In genomic region chr16:68614041-68614440, GRCm38 (mm10) we compare ENCODE assay signal across 8 mouse cellular contexts.
DNase-seq lines count a peak whose midpoint lies in the region; ATAC-seq and TF ChIP-seq lines count a peak whose summit lies in the region.
"Had no signal": no experiment of that assay in that cellular context is flagged by ENCODE, and none has a peak within 500 bp of the region (broad histone marks: within the 10 kb centered on the region; RNA-seq: fewer than 3 reads in every experiment).

No protein-coding gene starts in this region.

- H3K9ac ChIP-seq in hindbrain, embryonic 14.5 days = no peak overlapping the region
- H3K9ac ChIP-seq in midbrain, postnatal 0 days (replicated peaks; ENCODE audit: low read length, poor library complexity, severe bottlenecking) = no peak overlapping the region
- no peak overlapping the region for H3K9ac ChIP-seq in midbrain, embryonic 16.5 days (ENCODE audit: low read depth, low read length)
- H3K9ac ChIP-seq: lung, embryonic 15.5 days had no signal

- H3K9me3 ChIP-seq in hindbrain, embryonic 10.5 days = no peaks in the 10 kb centered on the region
- no peaks in the 10 kb centered on the region for H3K9me3 ChIP-seq in hindbrain, embryonic 14.5 days (ENCODE audit: control insufficient read depth, low read length)
- no peaks in the 10 kb centered on the region for H3K9me3 ChIP-seq in midbrain, postnatal 0 days (ENCODE audit: low read length)
- H3K9me3 ChIP-seq in midbrain, embryonic 16.5 days (replicated peaks; ENCODE audit: control insufficient read depth, low read length, poor library complexity, severe bottlenecking) = no peaks in the 10 kb centered on the region
- H3K9me3 ChIP-seq: lung, embryonic 15.5 days had no signal

- no peak overlapping the region for H3K4me3 ChIP-seq in hindbrain, embryonic 10.5 days
- no peak overlapping the region for H3K4me3 ChIP-seq in hindbrain, embryonic 14.5 days (replicated peaks; ENCODE audit: low read length)
- no peak overlapping the region for H3K4me3 ChIP-seq in midbrain, postnatal 0 days (ENCODE audit: low read depth, low read length)
- no peak overlapping the region for H3K4me3 ChIP-seq in midbrain, embryonic 16.5 days (ENCODE audit: low read depth, low read length)
- H3K4me3 ChIP-seq: lung, embryonic 15.5 days had no signal

- no peaks in the 10 kb centered on the region for H3K4me1 ChIP-seq in hindbrain, embryonic 10.5 days (replicated peaks)
- H3K4me1 ChIP-seq in hindbrain, embryonic 14.5 days (replicated peaks; ENCODE audit: control insufficient read depth, insufficient read depth, low read length) = no peaks in the 10 kb centered on the region
- no peaks in the 10 kb centered on the region for H3K4me1 ChIP-seq in midbrain, postnatal 0 days (ENCODE audit: insufficient read depth, low read length)
- H3K4me1 ChIP-seq in midbrain, embryonic 16.5 days (ENCODE audit: control insufficient read depth, insufficient read depth, low read length) = no peaks in the 10 kb centered on the region
- H3K4me1 ChIP-seq: lung, embryonic 15.5 days had no signal

- ATAC-seq in hindbrain, embryonic 14.5 days (ENCODE audit: low FRiP score) = no peak
- ATAC-seq in midbrain, postnatal 0 days (ENCODE audit: low FRiP score) = no peak
- ATAC-seq in midbrain, embryonic 16.5 days = no peak
- ATAC-seq in megakaryocyte, adult 5-6 weeks (ENCODE audit: poor library complexity, severe bottlenecking) = no peak

- peak; percentile 7 for DNase-seq in hindbrain, embryonic 10.5 days (ENCODE audit: low spot score)
- DNase-seq in hindbrain, embryonic 14.5 days (ENCODE audit: low spot score) = no peak
- DNase-seq in midbrain, postnatal 0 days (ENCODE audit: low spot score) = peak; percentile 29
- DNase-seq in c-Kit-positive CD71-positive TER-119-negative erythroid progenitor cells, embryonic 14.5 days (ENCODE audit: low read depth) = peak; percentile 4
- DNase-seq in urinary bladder, adult 18-20 months (ENCODE audit: low spot score in 2 of 2) = no peak

- H3K4me2 ChIP-seq in hindbrain, embryonic 14.5 days (replicated peaks) = no peak overlapping the region
- no peak overlapping the region for H3K4me2 ChIP-seq in midbrain, postnatal 0 days (ENCODE audit: low read depth, low read length, poor library complexity, severe bottlenecking)
- no peak overlapping the region for H3K4me2 ChIP-seq in midbrain, embryonic 16.5 days (ENCODE audit: low read length)
- H3K4me2 ChIP-seq: lung, embryonic 15.5 days had no signal

- H3K27me3 ChIP-seq in hindbrain, embryonic 10.5 days (ENCODE audit: insufficient read depth, poor library complexity, severe bottlenecking) = no peaks in the 10 kb centered on the region
- H3K27me3 ChIP-seq in hindbrain, embryonic 14.5 days (ENCODE audit: control insufficient read depth, insufficient read depth, low read length) = no peaks in the 10 kb centered on the region
- H3K27me3 ChIP-seq in midbrain, postnatal 0 days (ENCODE audit: insufficient read depth, low read length) = no peaks in the 10 kb centered on the region
- H3K27me3 ChIP-seq in midbrain, embryonic 16.5 days (ENCODE audit: control insufficient read depth, insufficient read depth, low read depth, low read length) = no peaks in the 10 kb centered on the region
- H3K27me3 ChIP-seq: lung, embryonic 15.5 days had no signal

- no peak overlapping the region for H3K27ac ChIP-seq in hindbrain, embryonic 10.5 days
- no peak overlapping the region for H3K27ac ChIP-seq in hindbrain, embryonic 14.5 days
- H3K27ac ChIP-seq in midbrain, postnatal 0 days (ENCODE audit: low read depth, low read length) = no peak overlapping the region
- no peak overlapping the region for H3K27ac ChIP-seq in midbrain, embryonic 16.5 days (ENCODE audit: low read length)
- H3K27ac ChIP-seq: lung, embryonic 15.5 days had no signal

- peak; percentile 58 for TF ChIP-seq CTCF in midbrain, postnatal 0 days (IDR thresholded peaks at IDR 0.05)

- 86% methylated on average over 2 of the region's 2 CpGs for WGBS in hindbrain, embryonic 10.5 days
- 85% methylated on average over 2 of the region's 2 CpGs for WGBS in hindbrain, embryonic 14.5 days
- WGBS in midbrain, postnatal 0 days = 71% methylated on average over 2 of the region's 2 CpGs
- 74% methylated on average over 2 of the region's 2 CpGs for WGBS in midbrain, embryonic 16.5 days

- no peaks in the 10 kb centered on the region for H3K36me3 ChIP-seq in hindbrain, embryonic 10.5 days
- no peaks in the 10 kb centered on the region for H3K36me3 ChIP-seq in hindbrain, embryonic 14.5 days (replicated peaks; ENCODE audit: control insufficient read depth, insufficient read depth)
- H3K36me3 ChIP-seq in midbrain, postnatal 0 days (ENCODE audit: insufficient read depth, low read length) = no peaks in the 10 kb centered on the region
- H3K36me3 ChIP-seq in midbrain, embryonic 16.5 days (ENCODE audit: control insufficient read depth, insufficient read depth, low read length) = no peaks in the 10 kb centered on the region
- H3K36me3 ChIP-seq: lung, embryonic 15.5 days had no signal

Comparison
In these comparisons a context has a peak if more than half of its experiments do, and no peak if none do; other contexts are left out.
1. DNase-seq: peak in hindbrain, embryonic 10.5 days (single experiment), midbrain, postnatal 0 days (single experiment) and c-Kit-positive CD71-positive TER-119-negative erythroid progenitor cells, embryonic 14.5 days (single experiment); none in hindbrain, embryonic 14.5 days (single experiment) and urinary bladder, adult 18-20 months (0 of 2).